Mouse (Mus musculus): Measurements from ENCODE around the gene Olfr517. TPM values are rescaled to one million over a fixed set of nuclear protein-coding genes. Genes with fewer than 3 reads are reported as not detected.

Olfr517 gene
- not detected for total RNA-seq (2018; cell fraction: chromatin; rRNA removed)
- total RNA-seq (2018; cell fraction: cytosol; rRNA removed), result not detected
- not detected for total RNA-seq (2018; cell fraction: nucleus; rRNA removed)
- polyA plus RNA-seq (2018), result not detected in 3 replicates

DNA sequence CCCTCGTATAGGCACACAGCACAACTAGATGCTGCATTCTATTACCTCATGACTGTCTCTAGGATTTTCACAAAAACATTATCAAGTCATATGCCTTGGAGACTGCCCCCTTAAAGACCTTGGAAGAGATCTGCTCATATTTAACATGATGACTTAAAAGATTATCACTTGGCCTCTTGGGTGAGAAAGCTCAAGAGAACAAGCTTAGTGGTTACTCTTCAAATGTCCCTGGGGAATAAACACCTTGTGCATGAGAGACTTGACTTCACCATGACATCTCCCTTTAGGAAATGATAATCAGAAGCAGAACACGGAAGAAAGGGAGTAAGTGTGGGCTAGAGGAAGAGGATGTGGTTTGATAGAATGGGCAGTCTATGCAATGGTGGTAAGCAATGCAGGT, at the start of gene Olfr517:
Gene Olfr517 (minus strand): TSS at position 101 of the 400 bp plus-strand sequence.
- Histone ChIP-seq H3K4me3 (ENCODE audit: inconsistent target) (no peak within 1 kb of the TSS), H3K79me2 (ENCODE audit: inconsistent target) (no peaks in the 10 kb centered on the region), H3K27ac (no peak within 1 kb of the TSS), H3K36me3 (ENCODE audit: inconsistent target) (no peaks in the 10 kb centered on the region)
- WGBS (ENCODE audit: missing documents), result 59% methylated on average over 2 of the region's 2 CpGs

DNA sequence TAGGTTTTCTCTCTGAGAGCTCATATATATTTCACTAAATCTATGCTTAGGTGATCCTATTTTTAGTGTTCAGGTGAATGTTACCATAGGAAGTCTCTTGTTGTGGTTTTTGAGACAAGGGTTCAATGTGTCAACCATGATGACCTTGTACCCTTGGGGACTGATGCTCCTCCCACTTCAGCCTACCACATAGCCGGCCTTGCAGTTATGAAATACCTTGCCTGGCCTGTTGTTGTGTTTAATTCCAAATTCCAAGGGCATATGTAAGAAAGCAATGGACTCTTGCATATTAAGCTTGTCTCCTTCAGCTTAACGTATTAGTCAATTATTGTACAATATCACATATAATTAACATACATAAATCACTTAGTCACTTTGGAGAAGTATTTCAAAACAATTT, 31.8 kb upstream of the Olfr517 start:
- H3K4me3 ChIP-seq (ENCODE audit: inconsistent target), result no peak overlapping the region
- WGBS (ENCODE audit: missing documents), result 77% methylated on average over 2 of the region's 2 CpGs

DNA sequence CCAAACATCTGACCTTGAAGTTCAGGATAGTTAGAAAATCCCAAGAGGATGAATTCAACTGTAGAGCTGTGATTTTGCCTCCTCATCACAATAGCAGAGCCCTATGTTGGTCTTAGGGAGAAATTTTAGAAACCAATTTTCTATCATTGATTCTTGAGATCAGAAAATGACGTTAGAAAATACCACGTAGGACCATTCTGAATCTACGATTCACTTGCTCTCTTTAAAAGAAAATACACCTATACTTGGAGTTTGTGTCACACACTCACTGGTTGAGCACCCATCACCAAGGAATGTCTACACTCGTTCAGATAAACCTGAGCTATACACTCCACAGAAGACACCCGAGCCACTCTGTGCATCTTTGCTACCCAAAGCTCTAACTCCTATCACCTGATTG, 22.1 kb upstream of the Olfr517 start, which contains the start of gene Olfr519:
Gene Olfr519 (minus strand): TSS at position 101 of the 400 bp plus-strand sequence.
- H3K4me3 ChIP-seq (ENCODE audit: inconsistent target), result no peak within 1 kb of the TSS
- H3K79me2 ChIP-seq (ENCODE audit: inconsistent target), result no peaks in the 10 kb centered on the region
- no peaks in the 10 kb centered on the region for H3K36me3 ChIP-seq (ENCODE audit: inconsistent target)
- WGBS (ENCODE audit: missing documents), result 94% methylated on average over 5 of the region's 5 CpGs
- no peak within 1 kb of the TSS for H3K27ac ChIP-seq

More for the DNA sequence above, 31.8 kb upstream of the Olfr517 start:
- Histone ChIP-seq H3K27ac (no peak overlapping the region), H3K36me3 (ENCODE audit: inconsistent target) (no peaks in the 10 kb centered on the region), H3K79me2 (ENCODE audit: inconsistent target) (no peaks in the 10 kb centered on the region)

DNA sequence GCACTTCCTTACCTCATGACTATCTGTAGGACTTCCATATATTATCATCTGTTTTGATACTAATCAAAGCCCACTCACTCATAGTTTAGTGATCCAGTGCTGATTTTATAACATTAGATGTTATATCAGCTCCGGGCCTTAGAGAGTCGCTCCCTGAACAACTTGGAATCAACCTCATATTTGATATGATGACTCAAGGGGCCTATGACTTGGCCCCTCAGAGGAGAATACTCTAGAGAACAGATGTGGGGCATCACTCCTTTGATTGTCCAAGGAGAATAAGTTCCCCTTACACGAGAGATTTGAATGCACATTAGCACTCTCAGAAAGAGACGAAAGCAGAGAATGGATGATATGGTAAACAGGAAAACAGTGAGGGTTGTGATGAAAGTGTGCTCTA, 12.7 kb upstream of the Olfr517 start, which contains the start of gene Olfr518:
Gene Olfr518 (minus strand): TSS at position 101 of the 400 bp plus-strand sequence.
- Histone ChIP-seq H3K36me3 (ENCODE audit: inconsistent target) (no peaks in the 10 kb centered on the region), H3K79me2 (ENCODE audit: inconsistent target) (no peaks in the 10 kb centered on the region), H3K27ac (no peak within 1 kb of the TSS), H3K4me3 (ENCODE audit: inconsistent target) (no peak within 1 kb of the TSS)
- WGBS (ENCODE audit: missing documents), result 72% methylated on average over 4 of the region's 4 CpGs

DNA sequence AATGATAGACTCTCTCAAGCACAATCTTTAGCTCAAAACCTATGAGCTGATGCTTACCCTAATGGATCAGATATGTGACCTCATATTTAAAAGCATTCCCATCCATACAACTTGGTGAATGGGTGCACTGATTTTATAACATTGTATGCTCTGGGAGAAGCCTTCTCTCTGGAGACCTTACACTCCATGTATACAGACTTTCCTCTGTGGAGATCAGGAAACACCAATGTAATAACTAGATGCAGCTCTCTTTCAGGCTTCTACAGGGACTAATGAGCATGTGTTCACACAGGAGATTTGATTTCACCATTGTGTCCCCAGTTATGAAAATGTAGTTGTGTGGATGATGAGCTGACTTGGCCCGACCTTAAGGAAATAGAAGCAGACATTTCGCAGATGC, 21.8 kb downstream of the Olfr517 start, which contains the start of gene Olfr516:
Gene Olfr516 (minus strand): TSS at position 101 of the 400 bp plus-strand sequence.
- WGBS (ENCODE audit: missing documents), result 90% methylated on average over 2 of the region's 2 CpGs
- H3K79me2 ChIP-seq (ENCODE audit: inconsistent target), result no peaks in the 10 kb centered on the region
- no peaks in the 10 kb centered on the region for H3K36me3 ChIP-seq (ENCODE audit: inconsistent target)
- no peak within 1 kb of the TSS for H3K27ac ChIP-seq
- no peak within 1 kb of the TSS for H3K4me3 ChIP-seq (ENCODE audit: inconsistent target)

DNA sequence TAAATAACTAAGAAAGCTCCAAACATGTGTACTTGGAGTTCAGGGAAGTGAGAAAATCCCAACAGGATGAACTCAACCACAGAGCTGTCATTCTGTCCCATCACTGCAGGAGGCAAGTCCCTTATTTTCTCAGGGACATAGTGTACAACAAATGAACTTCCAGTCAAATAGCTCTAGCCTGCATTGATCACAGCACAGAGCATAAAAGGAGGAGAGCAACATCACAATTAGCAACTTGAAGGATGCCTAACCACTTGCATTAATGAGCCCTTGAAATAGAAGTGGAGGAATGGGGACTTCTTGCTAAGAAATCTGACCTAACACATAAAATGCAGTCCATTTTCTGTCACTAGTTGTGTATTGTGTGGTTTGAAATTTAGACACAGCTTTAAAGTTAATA, 46.3 kb downstream of the Olfr517 start, which contains the start of gene Olfr514:
Gene Olfr514 (minus strand): TSS at position 101 of the 400 bp plus-strand sequence.
- Histone ChIP-seq H3K79me2 (ENCODE audit: inconsistent target) (no peaks in the 10 kb centered on the region), H3K27ac (no peak within 1 kb of the TSS), H3K4me3 (ENCODE audit: inconsistent target) (no peak within 1 kb of the TSS), H3K36me3 (ENCODE audit: inconsistent target) (no peaks in the 10 kb centered on the region)

Other genes starting within 250 kb of the Olfr517 start
- not detected in 3 replicates for gene Olfr508, start 242.4 kb downstream of the Olfr517 start, polyA plus RNA-seq (2018)
- gene Olfr509, start 220.5 kb downstream of the Olfr517 start, polyA plus RNA-seq (2018), result not detected in 3 replicates
- not detected in 3 replicates for gene Olfr510, start 206.0 kb downstream of the Olfr517 start, polyA plus RNA-seq (2018)
- not detected in 3 replicates for gene Olfr512, start 159.1 kb downstream of the Olfr517 start, polyA plus RNA-seq (2018)
- not detected in 3 replicates for gene Olfr513, start 121.4 kb downstream of the Olfr517 start, polyA plus RNA-seq (2018)
- not detected in 3 replicates for gene Olfr514, start 46.4 kb downstream of the Olfr517 start, polyA plus RNA-seq (2018)
- gene Olfr516, start 21.9 kb downstream of the Olfr517 start, polyA plus RNA-seq (2018), result not detected in 3 replicates
- not detected in 3 replicates for gene Olfr518, start 12.6 kb upstream of the Olfr517 start, polyA plus RNA-seq (2018)
- not detected in 3 replicates for gene Olfr519, start 22.0 kb upstream of the Olfr517 start, polyA plus RNA-seq (2018)
- gene Nlrp10, start 57.8 kb upstream of the Olfr517 start, polyA plus RNA-seq (2018), result 0.69 to 1.6 TPM (median 1.4 TPM) in 3 replicates
- gene Eif3f, start 62.0 kb upstream of the Olfr517 start, polyA plus RNA-seq (2018), result 60.5 to 140 TPM (median 94.6 TPM) in 3 replicates
- gene Tub, start 78.0 kb upstream of the Olfr517 start, polyA plus RNA-seq (2018), result not detected in 3 replicates
- gene Ric3, start 211.0 kb upstream of the Olfr517 start, polyA plus RNA-seq (2018), result 0.25 to 0.26 TPM (median 0.26 TPM) in 3 replicates